Mouse (Mus musculus) MEL (cell line): ENCODE measurements around the gene Prkce.

Experiments
- BHLHE40 ChIP-seq: IDR thresholded peaks from 2 replicates; pipeline ENCODE4 v1.6.1; 2012; ENCODE audit warnings: low read depth, mild to moderate bottlenecking, inconsistent platforms, low read length, improper control_type of control experiment, borderline replicate concordance
- CTCF ChIP-seq, 3 experiments: IDR thresholded peaks in 2 of 3; conservative IDR thresholded peaks in 1 of 3; 2 replicates each; pipeline ENCODE4 v1.5.1; 2011 to 2012; ENCODE audit warnings: low read length in 3 of 3, low read depth in 2 of 3, mild to moderate bottlenecking in 2 of 3, improper control_type of control experiment in 1 of 3, inconsistent platforms in 1 of 3, mixed read lengths in 1 of 3, moderate library complexity in 1 of 3; ENCODE audit not compliant: control insufficient read depth in 1 of 3, insufficient read depth in 1 of 3, poor library complexity in 1 of 3, severe bottlenecking in 1 of 3
- GATA1 ChIP-seq: IDR thresholded peaks from 2 replicates; pipeline ENCODE4 v1.6.1; 2011; ENCODE audit warnings: low read depth, low read length, improper control_type of control experiment
- MAFK ChIP-seq: IDR thresholded peaks from 2 replicates; pipeline ENCODE4 v1.6.1; 2011; ENCODE audit warnings: low read depth, mild to moderate bottlenecking, low read length, improper control_type of control experiment, borderline replicate concordance
- NRF1 ChIP-seq: IDR thresholded peaks from 2 replicates; pipeline ENCODE4 v1.6.1; 2014; ENCODE audit warnings: low read depth, mild to moderate bottlenecking, inconsistent platforms, low read length, improper control_type of control experiment, moderate library complexity; ENCODE audit not compliant: poor library complexity, insufficient read depth, severe bottlenecking
- POLR2A ChIP-seq, 2 experiments: IDR thresholded peaks; 2 replicates each; pipeline ENCODE4 v1.6.1; 2011 to 2012; ENCODE audit warnings: low read length in 2 of 2, mild to moderate bottlenecking in 2 of 2, control low read depth in 1 of 2, improper control_type of control experiment in 1 of 2, low read depth in 1 of 2, moderate library complexity in 1 of 2; ENCODE audit not compliant: control insufficient read depth in 1 of 2, insufficient read depth in 1 of 2, poor library complexity in 1 of 2
- RCOR1 ChIP-seq: IDR thresholded peaks from 2 replicates; pipeline ENCODE4 v1.6.1; 2012; ENCODE audit warnings: low read depth, mild to moderate bottlenecking, inconsistent platforms, low read length, improper control_type of control experiment
- USF1 ChIP-seq: IDR thresholded peaks from 2 replicates; pipeline ENCODE4 v1.6.1; 2014; ENCODE audit warnings: low read depth, mild to moderate bottlenecking, inconsistent platforms, low read length, improper control_type of control experiment, moderate library complexity
- USF2 ChIP-seq, 2 experiments: IDR thresholded peaks; 2 replicates each; pipeline ENCODE4 v1.6.1; 2011 to 2012; ENCODE audit warnings: improper control_type of control experiment in 2 of 2, low read length in 2 of 2, borderline replicate concordance in 1 of 2, inconsistent platforms in 1 of 2, low read depth in 1 of 2, mild to moderate bottlenecking in 1 of 2; ENCODE audit not compliant: insufficient read depth in 1 of 2

GRCm38 (mm10) chr17:86170164-86170958, 2.8 kb downstream of the Prkce start:
- TF ChIP-seq CTCF (IDR thresholded peaks at IDR 0.05 in 2 of 3, conservative IDR thresholded peaks at IDR 0.05 in 1 of 3; ENCODE audit: control insufficient read depth in 1 of 3, insufficient read depth in 1 of 3, low read depth in 2 of 3, low read length in 3 of 3, poor library complexity in 1 of 3, severe bottlenecking in 1 of 3) (no peak), NRF1 (no peak), USF1 (no peak), MAFK (no peak), USF2 (IDR thresholded peaks at IDR 0.05; ENCODE audit: borderline replicate concordance in 1 of 2, insufficient read depth in 1 of 2, low read depth in 1 of 2, low read length in 2 of 2) (no peak), POLR2A (IDR thresholded peaks at IDR 0.05; ENCODE audit: control insufficient read depth in 1 of 2, insufficient read depth in 1 of 2, low read depth in 1 of 2, low read length in 2 of 2, poor library complexity in 1 of 2) (no peak), RCOR1 (0 out of 2 replicates have a peak, but pooled peaks have one; percentile 17), GATA1 (peak; percentile 42; the same call in 1 of the 2 replicates), BHLHE40 (peak; percentile 14; the same call in 1 of the 2 replicates)
